Mouse (Mus musculus) lung, postnatal 25 days (tissue): ENCODE data around the gene Gm42372.
"Not testable (repeated sequence)": the region's sequence is repeated elsewhere in the genome, so short reads cannot be mapped to it uniquely, and the experiment has no call there.

Source experiments
- DNase-seq: peaks from one replicate; pipeline ENCODE4 v3.0.0; 2022; ENCODE audit warnings: low spot score

Gm42372 gene

DNA sequence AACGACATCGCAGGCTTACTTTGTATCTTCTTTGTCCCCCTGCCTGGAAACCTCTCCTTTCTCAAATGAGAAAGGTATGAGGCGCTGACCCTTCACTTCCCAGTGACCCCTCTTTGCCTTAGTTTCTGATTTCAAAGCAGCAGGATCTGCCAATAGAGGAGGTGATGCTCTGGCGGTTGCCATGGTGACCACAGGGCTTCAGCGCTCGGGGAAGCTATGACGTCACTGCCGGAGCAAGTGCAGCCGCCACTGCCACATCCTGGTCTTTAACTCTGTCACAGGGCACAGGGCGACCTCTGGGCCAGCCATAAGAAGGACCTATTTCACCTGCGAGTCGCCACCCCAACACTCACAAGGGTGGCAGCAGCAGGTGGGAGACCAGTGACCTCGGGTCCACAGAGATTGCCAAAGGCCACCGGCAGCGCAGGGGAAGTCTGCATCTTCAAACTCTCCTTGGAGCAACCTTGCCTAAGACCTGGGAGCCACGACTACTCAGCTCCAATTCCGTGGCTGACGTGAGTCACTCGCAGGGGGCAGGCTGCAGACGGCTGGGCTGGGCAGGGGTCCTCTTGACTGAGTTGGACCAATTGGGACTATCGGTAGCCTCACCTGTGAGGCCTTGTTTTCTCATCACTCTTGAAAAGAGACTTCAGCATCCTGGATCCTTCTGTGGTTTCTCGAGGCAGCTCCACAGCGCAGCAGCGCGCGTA is at the start of gene Gm42372:
Gm42372 (plus strand) TSS at position 228 of the 710 bp plus-strand sequence.
- DNase-seq, result peak; percentile 57

DNA sequence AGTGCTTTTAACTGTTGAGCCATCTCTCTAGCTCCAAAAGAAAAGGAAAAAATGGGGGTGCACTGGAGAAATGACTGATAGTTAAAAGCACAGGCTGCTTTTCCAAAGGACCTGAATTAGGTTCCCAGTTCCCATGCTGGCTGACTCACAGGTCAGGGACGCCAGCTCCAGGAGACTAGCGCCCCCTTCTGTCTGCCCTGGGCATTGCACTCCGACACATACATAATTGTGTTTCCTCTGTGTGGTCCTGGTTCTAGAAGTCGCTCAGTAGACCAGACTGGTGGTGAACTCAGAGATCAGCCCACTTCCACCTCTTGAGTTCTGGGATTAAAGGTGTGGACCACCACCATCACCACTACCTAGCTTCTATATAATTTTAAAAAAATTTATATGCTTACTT is 45.6 kb upstream of the Gm42372 start:
- no peak for DNase-seq

DNA sequence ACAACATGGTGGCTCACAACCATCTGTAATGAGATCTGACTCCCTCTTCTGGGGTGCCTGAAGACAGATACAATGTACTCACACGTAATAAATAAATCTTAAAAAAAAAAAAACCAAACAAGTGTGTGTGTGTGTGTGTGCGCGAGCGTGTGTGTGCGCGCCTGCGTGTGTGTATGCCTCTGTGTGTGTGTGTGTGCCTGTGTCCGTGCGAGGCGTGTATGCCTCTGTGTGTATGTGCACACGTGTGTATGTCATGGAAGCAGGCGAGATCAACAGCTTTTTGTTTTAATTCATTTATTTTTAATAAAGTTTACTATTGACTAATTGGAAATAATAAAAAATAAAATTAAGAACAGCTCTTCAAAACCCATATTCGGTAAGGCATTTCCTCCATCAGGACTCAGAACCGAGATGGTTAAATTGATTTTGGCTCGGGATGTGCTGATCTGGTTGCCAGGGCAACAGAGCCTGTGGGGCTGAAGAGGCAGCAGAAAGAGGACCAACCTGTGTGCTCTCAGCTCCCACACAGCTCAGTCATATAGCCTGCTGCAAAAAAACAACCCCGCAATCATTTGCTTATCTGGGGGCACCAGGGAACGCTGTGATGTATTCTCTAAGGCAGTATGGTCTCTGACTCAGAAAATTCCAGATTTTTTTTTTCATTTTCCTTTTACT is 44.6 kb upstream of the Gm42372 start:
- DNase-seq, result no peak

DNA sequence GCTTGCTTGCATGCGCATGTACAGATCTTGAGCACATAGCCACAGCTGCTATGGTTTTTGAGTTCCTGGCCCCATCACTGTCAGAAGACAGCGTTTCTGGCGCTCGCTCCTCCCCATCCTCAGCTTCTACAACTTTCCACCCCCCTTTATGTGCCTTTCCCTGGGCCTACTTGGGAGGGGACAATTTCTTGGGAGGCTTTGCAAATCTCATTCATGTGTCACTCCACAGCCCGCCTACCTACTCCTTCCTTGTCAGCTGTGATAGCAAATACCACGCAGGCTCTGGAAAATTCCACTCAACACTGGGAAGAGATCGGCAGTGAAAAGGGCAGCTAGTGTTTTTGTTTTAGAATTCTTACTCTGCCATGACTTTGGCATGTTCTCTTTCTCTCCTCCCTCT is 42.6 kb upstream of the Gm42372 start:
- DNase-seq, result peak; percentile 55

DNA sequence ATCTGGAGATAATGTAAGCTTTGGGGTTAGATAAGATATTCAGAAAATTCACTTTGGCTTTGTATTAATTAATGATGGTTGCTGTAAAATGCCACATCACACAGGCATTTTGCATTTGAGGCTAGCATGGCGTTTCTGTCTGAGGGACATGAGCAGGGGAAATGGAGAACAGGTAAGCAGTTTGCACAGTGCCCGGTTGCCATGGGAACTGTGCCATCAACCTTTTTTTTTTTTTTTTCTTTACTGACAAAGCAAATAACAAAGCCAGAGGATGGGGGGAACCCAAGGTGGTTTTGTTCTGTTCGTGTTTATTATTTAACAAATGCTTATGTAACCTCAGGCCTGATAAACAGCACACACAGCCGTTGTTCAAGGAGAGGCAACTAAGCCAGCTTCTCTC is 40.0 kb upstream of the Gm42372 start:
- no peak for DNase-seq

DNA sequence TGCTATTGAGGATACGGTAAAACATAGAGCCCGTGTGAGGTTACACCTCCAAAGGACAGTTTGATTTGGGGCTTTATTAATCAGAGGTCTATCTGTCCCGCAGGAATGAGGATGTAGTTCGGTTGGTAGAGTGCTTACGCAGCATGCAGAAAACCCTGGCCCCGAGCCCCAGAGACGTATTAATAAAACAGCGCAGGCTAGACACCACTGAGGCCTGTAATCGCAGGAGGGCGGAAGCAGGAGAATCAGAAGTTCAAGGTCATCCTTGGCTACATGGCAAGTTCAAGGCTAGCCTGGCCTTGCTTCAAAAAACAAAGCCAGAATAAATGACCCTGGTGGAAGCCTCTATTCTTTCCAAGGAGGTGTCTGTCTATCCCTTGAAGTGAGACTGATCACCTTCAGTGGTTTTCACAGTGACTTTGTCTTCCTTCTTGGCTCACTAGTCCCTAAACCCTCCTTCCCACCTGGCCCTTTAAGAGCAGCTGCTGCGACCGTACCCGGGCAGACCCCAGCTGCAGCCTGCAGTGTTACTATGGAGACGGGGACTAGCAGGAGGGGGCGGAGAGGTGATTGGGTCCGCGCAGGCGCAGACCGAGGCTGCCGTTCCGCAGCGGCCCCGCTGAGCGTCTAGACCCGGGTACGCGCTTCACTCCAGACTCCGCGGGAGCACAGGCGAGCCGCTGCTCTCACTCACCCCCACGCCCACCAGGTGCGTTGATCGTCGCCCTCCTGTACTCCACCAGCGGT is 38.7 kb upstream of the Gm42372 start, which contains the start of gene Pnmal2:
Pnmal2 (plus strand) TSS at position 622 of the 747 bp plus-strand sequence.
- DNase-seq, result peak; percentile 54

DNA sequence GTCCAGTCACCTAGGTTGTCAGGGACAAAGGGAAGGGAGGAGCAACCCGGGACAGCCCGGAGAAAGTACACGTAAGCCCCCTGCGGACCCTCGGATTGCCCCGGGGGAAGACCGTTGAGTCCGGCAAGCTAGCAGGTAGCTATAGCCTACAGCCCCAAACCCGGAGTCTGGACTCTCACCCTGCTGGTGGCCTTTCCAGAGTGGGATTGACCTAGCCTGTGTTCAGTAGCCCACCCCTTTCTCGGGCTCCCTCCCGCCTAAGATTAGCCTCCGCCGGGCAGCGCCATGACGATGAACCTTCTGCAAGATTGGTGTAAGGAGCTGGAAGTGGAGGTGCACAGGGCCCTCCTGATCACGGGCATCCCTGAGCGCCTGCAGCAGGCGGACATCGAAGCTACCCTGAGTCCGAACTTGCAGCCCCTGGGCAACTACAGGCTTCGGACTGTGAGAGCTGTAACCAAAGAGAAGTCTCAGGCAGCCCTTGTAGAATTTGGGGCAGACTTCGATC is 38.0 kb upstream of the Gm42372 start:
- DNase-seq, result no peak

DNA sequence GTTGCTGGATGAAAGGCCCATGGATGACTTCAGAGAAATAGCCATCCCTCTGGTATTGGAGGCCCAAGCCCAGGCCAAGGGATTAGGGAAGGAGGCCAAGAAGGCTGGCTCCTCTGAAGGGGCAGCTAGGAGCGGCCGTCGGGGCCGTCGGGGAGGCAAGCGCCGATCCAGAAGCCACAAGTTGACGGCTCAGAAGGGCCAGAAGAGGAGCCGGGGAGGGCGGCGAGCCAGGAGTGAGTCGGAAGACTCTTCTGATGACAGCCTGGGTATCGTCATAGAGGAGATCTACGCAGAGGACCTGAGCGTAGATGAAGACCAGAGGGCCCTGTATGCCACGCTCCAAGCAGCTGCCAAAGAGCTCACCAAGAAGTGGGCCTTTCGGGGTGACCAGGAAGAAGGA is 37.5 kb upstream of the Gm42372 start:
- DNase-seq, result no peak

DNA sequence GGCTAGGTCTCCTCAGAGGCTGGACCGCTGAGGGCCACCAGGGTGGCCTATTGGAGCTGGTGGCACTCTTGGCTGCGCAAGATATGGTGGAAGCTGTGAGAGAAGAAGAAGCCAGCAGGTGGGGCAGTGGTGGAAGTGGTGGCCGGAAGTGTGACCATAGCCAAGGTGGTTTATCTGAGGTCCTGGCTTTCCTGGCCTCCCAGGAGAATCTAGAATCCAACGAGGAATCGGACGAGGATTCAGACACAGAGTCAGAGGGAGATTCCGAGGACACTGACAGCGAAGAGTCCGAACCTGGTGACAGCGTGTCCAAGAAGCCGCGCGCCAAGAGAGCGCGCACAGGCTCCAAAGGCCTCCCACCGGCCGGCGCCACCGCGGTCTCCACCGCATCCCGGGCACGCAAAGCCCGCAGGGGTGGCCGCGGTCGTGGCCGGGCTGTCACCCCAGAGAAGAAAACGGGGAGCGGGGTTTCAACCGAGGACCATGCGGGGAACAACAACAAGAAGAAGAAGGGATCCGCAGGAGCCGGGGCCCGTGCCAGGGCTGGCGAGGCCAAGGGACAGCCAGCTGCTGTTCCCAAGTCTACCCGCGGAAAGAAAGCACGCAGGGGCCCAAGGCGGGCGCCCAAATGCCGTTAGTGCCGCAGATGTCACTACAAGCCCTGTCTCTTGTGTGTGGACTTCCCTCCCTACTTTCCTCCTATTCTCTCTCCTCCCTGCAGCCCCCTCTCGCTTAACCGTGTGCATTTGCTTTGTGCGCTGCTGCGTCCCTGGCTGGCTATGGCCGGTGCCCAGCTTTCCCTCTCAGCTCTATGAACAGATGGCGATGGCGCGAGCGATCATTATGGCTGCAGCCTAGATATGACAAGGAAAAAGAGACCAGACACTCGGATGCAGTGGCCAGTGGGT is 36.2 kb upstream of the Gm42372 start:
- DNase-seq, result no peak

DNA sequence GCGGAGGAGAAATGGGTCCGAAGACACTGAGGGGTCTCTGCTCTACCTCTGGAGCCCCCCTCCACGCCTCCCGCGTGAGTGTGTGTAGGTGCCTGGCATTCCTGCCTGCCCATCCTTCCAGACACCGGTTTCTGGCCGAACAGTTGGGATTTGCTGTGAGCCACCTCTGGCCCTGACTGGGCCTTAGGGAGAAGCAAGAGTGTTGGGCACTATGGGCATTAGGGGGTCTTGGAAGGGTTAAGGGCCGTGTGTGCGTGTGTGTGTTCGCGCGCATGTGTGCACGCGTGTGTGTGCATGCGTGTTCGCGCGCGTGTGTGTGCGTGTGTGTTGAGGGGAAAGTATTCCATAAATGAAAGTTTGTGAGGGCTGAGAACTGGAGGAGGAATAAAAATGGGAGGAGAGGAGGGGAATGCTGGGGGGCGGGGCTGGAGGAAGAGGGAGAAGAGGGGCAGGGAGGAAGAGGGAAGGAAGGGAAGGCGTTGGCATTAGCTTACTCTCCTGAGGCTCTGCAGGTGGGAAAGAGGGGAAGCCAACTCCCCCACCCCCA is 35.5 kb upstream of the Gm42372 start:
- DNase-seq, result no peak

DNA sequence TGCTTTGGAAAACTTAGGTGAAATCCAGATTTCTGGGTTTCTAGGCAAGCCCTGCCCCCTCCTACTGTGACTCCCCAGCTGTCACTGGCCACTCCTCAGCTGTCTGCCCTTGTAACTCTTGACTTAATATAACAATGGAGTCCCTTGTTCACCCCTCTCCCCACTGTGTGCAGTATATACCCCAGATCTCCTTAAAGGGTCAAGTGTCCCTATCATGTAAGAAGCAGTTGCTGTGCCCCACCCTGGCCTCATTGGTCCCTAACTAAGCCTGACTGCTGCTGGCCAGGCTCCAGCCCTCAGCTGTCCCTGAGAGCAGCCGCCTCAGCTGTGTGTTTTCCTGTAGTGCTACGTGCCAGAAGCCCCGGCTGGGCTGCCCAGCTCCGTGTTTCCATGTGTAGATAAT is 34.9 kb upstream of the Gm42372 start:
- no peak for DNase-seq

DNA sequence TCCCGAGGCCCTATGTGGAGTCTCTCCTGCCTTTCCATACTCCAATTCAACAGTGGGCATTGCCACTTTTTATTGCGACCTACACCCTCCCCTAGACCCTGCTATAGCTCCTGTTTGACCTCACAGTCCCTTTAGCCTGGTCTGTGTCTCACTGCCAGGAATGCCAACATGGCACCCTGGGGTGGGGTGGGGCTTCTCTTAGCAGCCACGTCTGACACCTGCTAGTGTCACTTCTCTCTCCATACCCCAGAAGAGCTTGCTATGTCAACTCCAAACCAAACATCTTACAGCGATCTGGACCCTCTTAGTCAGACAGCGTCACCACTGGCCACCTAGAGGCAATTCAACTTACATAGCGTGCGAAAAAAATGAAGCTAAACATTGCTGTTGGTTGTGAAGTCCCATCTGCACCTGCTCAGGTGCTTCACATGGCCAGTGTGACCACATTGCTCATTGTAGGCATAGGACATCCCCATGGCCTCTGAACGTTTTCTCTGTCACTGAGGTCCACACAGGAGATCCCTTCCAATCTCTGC is 33.9 kb upstream of the Gm42372 start:
- no peak for DNase-seq

DNA sequence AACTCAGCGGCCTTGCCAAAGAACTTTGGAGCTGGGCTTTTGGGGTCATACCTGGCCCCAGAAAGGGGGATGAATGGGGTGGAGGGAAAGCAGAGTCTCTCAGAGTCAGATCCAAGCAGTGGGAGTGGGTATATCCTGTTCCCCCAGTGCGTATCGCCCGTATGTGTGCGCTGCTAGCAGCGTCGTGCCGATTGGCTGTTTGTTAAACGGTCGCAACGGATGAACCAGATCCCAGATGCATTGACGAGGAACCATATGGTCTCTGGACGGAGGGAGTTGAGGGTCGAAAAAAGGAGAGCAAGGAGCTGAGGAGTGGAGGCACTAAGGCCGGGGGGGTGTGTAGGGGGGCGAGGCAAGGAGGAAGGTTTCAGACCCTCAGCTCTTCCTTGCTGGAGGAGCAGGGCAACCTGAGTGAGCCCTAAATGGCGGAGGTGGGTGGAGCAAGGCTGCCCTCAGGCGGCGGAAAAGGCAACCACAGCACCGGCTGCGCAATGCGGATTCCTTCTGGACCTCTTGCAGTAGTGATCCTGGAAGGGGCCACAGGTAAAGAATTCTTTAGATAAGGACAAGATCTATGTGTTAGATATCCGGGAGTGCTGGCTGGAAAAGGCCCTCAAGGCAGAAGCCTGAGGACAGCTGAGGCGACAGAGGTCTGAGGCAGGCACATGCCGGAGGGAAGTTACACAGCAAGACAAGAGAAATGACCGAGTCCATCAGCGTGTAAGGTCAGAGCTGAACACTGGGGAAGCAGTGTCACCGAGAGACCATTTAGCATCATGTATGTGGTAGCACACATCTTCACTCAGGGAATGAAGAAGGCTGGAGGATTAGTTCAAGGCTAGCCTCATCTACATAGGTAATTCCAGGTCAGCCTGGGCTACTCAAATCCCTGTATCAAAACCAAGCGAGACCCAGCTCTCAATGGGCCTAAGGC is 32.7 kb upstream of the Gm42372 start:
- DNase-seq, result peak; percentile 57

DNA sequence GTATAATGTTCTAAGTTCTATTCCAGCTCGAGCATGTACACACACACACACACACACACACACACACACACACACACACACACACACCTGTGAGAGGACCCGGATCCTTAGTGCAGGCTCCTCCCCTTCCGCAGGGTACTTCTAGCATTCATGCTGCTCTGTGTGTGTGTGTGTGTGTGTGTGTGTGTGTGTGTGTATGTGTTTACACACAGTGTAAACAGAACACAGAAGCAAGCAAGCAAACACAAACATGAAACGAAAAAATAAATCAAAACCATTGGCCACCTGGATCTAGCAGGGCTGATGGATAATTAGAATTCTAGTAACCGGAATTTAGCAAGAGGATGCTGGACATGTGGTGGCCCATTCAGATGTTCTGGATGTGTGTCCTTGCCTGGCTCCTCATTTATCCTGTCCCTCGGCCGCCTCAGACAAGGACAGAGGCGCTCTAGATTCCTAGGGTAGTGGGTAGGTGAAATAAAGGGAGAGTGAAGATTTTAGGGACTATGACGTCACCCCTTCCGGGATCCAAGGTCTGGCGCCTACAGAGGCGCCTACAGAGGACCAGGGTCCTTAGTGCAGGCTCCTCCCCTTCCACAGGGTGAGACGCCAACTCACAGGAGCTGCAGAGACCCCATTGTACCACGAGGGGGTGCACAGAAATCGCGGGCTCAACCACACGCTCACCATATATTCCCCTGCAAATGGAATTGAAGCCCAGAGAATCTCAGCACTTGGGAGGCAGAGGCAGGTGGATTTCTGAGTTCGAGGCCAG is 31.8 kb upstream of the Gm42372 start:
- DNase-seq, result peak; percentile 81

DNA sequence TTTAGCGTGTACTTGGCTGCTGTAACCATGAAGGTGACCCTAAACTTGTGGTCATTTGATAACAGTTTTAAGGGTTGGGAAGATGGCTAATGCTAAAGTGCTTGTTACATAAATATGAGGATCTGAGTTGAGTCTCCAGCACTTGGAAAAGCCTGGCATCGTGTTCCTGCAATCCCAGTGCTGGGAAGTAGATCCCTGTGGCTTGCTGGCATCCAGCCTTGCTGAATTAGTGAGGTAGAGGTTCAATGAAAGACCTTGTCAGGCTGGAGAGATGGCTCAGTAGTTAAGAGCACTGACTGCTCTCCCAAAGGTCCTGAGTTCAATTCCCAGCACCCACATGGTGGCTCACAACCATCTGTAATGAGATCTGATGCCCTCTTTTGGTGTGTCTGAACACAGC is 29.1 kb upstream of the Gm42372 start:
- DNase-seq, result not testable (repeated sequence)

DNA sequence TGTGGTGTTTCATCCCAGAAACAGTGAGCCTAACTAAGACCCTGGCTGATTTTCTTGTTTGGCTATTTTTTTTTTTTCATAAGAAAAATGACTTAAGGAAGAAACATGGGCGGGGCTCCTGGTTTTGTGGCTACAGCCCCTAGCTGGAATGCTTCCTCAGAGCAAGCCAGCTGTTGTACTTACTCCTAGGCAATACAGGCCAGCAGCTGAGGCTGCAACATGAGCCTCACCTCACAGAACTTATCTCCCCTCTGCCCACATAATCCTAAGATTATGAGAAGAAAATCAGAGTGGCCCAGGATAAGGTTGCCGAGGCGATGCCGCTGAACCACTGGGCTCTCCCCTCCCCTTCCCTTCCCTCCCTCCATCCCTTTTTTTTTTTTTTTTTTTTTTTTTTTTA is 27.2 kb upstream of the Gm42372 start:
- DNase-seq, result no peak

DNA sequence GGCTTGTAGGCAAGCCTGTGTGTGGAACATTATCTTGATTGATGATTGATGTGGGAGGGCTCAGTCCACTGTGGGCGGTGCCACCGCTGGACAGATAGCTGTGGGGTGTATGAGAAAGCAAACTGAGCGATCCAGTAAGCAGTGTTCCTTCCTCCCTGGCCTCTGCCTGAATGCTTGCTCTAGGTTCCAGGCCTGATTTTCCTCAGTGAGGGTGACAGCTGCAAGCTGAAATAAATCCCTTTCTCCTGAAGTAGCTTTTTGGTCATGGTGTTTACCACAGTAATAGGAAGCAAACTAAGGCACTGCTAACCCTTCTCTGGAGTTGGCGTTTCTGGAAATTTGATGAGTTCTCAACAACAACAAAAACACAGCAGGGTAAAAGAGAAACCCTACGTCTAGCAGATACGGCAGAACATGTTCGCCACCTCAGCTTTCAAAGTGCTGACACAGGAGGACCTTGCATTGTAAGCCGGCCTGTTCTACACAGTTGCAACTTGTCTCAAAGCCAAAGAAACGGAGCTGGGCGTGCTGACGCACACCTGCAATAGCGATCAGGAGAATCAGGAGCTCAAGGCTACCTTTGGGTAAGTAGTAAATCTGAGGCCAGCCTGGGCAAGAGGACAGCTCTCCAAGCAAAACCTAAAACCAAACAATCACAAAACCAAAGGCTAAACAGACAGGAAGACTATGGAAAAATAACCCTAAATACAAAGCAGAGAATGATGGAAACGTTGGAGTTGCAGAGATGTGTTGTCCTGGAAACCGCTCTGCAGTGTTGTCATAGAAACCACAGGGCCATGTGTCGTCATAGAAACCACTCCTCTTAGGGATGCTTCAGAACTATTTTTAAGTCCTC is 26.2 kb upstream of the Gm42372 start:
- no peak for DNase-seq

DNA sequence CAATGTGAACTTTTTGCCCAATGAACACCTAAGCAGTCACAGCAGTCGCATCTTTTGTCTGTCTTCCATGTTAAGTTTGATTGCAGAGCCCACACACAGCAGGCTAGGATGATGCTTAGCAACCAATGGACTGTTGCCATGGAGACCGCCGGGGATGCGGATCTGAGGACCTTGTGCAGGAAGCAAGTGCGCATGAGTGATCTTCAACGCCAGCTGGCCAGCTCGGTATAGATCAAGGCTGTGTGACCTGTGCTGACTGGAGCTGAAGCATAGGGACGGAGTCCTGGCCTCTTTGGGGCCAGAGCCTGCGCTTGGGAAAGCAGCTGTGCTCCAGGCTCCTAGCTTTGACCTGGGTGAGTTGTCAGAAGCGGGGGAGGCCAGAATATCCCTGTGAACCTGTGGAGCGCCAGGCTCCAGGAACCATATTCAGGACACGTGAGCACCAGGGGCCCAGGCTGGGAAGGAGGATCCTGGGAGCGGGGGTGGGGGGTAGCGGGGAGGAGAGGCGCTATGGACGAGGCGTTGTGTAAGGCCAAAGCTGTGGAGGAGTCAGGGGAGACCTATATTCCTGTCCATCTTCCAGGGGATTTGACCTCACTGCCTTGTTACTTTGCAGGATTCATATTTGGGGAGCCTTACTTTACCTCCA is 23.2 kb upstream of the Gm42372 start, which contains the start of gene Pnmal1:
Pnmal1 (plus strand) TSS at position 141 of the 649 bp plus-strand sequence.
- no peak for DNase-seq
